Mouse (Mus musculus) mouse trophoblast stem cell (cell line): ENCODE measurements around the gene Gabra6.

ENCODE experiments used
- in situ Hi-C, 2 experiments: fragments of 300-500 bp; cut with MseI, MboI; formaldehyde crosslinking; loops; 2 replicates in 1 of 2; 3 replicates in 1 of 2; pipeline ENCODE4 v1.15.1; 2025

The Gabra6 gene

DNA sequence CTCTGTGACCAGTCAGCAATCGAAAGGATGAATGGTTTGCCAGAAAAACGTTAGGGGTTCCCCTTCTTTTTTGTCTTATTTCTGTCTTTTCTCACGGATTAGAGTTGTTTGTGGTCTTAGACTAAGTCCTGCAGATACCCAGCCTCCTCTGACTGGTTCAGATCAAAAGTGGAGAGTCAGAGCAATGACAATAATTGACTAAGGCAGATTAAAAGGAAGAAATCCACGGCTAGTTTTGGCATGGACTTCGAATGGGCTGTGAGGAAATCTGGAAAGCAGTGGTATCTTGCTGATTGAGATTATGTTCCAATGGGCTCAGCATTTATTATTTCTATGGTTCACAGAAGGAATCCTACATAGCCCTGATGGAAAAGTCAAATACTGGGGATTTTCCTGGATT, at the start of gene Gabra6:
Gene Gabra6 (minus strand): TSS at position 191 of the 400 bp plus-strand sequence.
- in situ Hi-C loops: no loop called here

DNA sequence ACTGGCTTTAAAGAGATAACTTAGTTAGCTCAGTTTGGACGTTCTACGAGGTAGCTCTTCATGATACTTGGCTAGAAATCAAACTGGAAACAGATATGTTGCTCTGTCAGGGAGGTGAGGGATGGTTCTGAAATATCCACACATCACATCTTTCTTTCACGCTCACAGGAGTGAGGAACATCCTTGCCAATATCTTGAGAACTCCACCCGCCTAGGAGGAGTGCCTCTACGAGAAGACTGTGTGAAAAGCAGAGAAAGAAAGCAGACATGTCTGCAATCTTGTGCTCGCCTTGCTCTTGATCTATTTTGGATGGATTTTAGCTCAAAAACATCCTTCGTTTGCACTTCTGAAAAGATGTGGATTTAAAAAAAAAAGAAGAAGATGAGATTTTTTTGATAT, 44.7 kb upstream of the Gabra6 start:
- in situ Hi-C loops: no loop called here

DNA sequence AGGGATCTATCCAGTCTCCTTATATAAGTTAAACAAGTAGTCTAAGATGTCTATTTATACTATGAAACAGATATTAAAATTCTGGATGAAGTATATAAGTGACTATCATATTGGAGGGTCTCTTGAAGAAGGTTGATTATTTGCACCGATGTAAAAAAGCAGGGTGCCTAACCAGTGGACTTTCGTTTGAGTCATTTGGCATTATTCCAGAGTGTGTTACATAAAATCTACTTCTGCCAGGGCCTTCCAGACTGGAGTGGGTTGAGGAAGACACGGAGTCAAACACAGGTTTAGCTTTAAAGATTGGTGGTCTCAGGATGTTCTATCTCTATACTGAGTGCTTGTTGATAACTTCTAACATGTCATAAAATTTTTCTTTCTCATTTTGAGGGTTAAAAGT, 11.2 kb upstream of the Gabra6 start:
- in situ Hi-C loops: no loop called here

DNA sequence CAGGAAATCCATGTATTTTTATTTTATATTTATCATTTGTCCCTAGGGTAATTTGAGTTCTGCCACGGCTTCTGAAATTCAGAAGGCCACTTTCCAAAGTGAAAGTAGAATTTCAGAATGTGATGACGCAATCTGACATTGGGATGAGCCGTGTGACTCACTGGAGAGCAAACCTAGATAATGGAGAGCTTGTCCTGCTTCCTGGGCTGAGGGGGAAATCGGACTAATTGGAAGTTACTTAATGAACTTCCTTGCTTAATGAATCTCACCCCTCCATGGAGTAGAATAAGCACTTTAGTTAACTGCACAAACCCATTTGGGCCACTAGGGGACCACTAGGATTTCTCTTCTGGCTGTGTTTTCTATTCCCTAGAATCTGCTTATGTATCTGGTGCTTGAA, 5.4 kb upstream of the Gabra6 start:
- in situ Hi-C loops: no loop called here

DNA sequence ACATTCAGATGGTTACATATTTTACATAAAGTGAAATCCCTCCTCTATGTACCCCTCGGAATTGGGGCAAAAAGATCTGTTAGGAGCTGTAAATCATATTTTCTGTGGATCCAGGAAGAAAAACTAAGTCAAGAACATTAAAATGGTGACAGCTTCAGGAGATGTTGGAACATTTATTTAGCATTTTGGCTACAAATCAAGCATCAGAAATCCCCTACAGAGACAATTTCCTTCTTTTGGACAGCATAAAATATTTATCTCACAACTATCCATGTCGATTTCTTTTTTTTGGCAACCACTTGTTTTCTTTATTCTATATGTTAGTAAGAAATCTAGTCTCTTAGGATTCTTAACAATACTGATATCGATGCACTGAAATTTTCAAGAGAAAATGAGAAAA, 688 bp upstream of the Gabra6 start:
- in situ Hi-C loops: no loop called here

DNA sequence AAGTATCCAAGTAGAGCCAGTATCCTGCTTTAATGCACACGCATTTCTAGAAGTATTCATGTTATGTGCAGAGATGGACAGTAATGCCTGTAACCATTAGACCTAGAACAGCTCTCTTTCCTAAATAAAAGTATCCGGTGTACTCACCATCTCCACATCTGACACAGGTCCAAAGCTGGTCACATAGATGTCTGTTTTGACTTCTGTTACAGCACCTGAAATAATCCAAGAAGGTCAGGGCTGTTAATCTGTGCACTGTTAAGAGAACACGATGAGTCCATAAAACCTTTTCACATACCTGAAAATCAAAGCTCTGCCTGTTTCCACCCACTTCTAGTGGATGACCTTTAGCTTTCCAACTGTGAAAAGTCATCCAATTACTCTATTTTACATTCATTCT, 1.4 kb downstream of the Gabra6 start:
- in situ Hi-C loops: no loop called here

DNA sequence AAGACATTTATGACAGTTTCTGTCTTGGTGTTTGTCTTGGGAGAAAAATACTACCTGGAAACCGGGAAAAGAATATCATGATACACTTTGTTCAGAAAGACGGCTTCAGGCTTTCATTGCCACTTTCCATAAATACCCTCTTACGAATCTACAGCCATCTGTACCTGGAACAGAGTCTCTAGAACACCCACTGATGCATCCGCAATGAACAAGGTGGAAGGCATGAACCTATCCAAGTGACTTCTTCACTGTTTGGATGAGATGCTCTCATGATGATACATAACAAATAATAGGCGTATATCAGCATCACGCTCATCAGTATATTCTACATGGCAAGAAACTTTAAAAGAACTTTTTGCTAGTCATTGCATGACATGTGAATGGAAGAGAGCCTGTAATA, 1.8 kb downstream of the Gabra6 start:
- in situ Hi-C loops: no loop called here

DNA sequence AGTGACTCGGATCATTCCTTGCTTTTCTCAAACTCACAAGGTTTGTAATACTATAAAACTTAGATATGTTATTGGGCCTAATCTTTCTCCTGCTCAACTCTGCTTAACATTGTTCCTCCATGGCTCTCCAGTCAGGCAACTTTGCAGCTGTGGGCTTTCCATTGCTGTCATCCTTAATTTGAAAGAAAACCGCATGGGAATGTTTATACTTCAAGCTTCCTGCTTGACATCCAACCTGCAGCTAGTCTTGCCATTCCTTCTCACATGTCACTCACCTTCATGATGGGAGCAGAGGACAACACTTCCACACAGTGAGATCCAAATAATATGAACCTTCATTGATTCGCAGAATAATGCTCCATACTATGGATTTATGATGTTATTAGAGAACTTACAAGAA, 2.9 kb downstream of the Gabra6 start:
- in situ Hi-C loops: no loop called here

DNA sequence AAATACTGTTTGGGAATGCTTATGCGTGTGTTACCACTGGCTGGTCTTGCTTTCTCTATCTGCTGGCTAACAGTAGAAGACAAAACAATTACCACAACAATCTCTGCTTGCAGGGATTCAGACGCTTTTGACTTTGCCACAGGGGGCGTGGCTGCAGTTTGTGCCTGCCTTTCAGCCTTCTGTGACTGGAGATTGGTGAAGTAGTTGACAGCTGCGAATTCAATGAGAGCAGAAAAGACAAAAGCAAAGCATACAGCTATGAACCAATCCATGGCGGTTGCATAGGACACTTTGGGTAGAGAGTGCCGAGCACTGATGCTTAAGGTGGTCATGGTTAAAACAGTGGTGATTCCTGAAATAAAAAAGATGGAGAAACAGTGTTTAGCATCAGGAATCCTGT, 6.0 kb downstream of the Gabra6 start:
- in situ Hi-C loops: no loop called here

DNA sequence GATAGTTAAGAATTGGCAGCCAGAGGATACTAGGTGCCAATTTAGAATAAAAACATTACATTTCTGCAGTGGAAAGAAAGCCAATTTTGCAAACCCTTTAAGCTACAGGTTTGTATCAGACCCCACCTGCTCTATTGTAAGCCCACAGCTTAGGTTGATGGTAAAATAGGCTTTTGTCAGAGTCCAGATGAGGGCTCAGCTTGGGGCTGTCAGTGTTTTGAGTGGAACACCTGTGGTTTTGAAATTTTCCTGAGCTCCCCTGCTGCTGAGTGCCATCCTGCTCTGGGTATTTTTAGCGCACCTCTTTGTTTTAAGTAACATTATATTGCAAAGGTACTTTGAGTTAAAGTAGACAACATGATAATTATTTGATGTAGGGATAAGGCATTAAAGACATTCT, 10.0 kb downstream of the Gabra6 start:
- in situ Hi-C loops: no loop called here

DNA sequence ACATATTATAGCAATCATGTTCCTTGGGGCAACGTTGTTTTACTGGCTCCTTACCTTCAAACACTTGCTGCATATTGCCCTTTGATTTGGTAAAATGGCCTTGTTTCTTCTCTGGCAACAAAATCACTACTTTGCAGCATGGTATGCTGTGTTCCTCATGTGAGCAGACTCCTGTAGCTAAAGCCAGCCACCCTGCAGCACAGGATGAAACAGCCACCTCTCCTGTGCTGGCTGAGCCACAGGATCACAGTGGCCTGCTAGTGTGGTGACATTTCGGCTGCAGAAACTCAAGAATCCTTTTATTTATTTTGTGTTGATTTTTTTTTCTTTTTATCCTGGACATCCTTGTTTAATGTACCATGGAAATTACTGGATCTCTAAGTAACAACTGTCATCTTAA, 11.8 kb downstream of the Gabra6 start:
- in situ Hi-C loops: no loop called here

DNA sequence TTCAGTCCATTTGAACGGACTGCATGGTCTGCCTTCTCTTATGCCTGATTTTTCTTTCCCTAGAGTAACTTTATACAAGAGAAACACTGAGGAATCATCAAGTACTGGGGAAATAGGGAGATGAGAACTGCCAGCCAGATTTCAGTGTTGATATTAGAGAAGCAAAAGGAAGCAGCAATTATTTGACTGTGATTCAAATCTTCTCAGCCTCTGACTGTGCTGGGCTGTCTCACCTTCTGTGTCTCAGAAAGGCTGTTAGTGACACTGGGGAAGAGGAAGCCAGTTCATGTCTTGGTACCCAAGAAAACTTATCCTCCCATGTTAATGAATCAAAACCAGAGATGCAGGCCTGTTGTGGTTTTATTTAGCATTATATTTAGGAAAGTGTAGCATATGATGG, 14.8 kb downstream of the Gabra6 start:
- in situ Hi-C loops: no loop called here

DNA sequence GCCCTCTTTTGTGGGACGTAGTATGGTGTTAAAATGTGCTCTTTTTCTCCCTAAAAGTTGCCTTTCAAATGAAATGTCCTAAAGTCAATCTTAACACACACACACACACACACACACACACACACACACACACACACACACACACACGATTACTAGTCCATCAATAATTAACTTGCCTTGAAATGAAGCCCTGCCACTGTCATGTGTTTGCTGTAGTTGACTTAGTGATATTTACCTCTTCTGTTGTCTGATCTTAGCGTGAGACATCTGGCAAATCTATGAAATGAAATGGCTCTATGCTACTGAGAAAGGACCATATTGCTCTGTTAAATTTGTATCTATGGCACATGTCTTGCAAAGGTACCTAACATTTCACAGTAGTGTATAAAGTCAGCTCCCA, 61.9 kb downstream of the Gabra6 start:
- in situ Hi-C loops: no loop called here
